Mouse (Mus musculus) brain, embryonic 14.5 days (tissue): ENCODE results near the gene Grk3.

ENCODE experiments used
- CTCF ChIP-seq: fragments of 200-500 bp; IDR thresholded peaks from 2 replicates; pipeline ENCODE4 v1.5.1; 2012; ENCODE audit warnings: inconsistent platforms, mild to moderate bottlenecking, moderate library complexity, borderline replicate concordance; ENCODE audit not compliant: insufficient read depth, insufficient read length; ENCODE audit errors: extremely low read depth
- POLR2A ChIP-seq: fragments of 200-500 bp; IDR thresholded peaks from 2 replicates; pipeline ENCODE4 v1.6.1; 2012; ENCODE audit warnings: mild to moderate bottlenecking, inconsistent platforms, borderline replicate concordance; ENCODE audit not compliant: poor library complexity, insufficient read depth, insufficient read length, severe bottlenecking; ENCODE audit errors: extremely low read depth

DNA sequence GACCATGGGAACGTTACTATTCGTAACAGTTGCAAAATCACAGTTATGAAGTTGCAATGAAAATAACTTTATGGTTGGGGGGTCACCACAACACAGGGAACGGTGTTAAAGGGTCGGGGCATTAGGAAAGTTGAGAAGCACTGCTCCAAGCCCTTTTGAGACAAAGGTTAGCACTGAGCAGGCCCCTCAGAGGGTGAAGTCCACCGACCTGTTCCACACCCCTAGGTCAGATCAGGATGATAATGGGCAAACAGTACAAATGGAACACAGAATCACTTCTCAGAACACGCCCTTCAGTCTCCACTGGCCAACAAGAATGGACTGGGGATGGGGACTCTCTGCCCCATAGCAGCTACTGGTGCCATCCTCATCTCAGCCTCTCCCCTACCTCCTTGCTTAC lies 142.6 kb downstream of the Grk3 start:
- no peak for TF ChIP-seq POLR2A
- no peak for TF ChIP-seq CTCF
